Mouse (Mus musculus) adrenal gland, adult 2 months (tissue): Measurements from ENCODE around the gene Gm28434. TPM values are rescaled to one million over a fixed set of nuclear protein-coding genes. Genes with fewer than 3 reads are reported as not detected.

Experiments
- DNase-seq: peaks from one replicate; pipeline ENCODE4 v3.0.0; 2021
- long read RNA-seq: library from polyadenylated mRNA; stranded (forward); transcript quantifications from one replicate; pipeline ENCODE4 v2.0.0, GENCODE M21; 2021
- polyA plus RNA-seq: library from polyadenylated mRNA; depleted of rRNA; stranded (reverse); fragments of >200 nt; gene quantifications from 2 replicates; pipeline ENCODE4 v1.2.3, GENCODE M21; 2012; rRNA removed
- total RNA-seq, 2 experiments: library from RNA; stranded (reverse); gene quantifications; 2 replicates each; pipeline ENCODE4 v1.2.3; 2021

The Gm28434 gene
- total RNA-seq (not detected), polyA plus RNA-seq (not detected in 2 replicates)
- long read RNA-seq: 0 reads

DNA sequence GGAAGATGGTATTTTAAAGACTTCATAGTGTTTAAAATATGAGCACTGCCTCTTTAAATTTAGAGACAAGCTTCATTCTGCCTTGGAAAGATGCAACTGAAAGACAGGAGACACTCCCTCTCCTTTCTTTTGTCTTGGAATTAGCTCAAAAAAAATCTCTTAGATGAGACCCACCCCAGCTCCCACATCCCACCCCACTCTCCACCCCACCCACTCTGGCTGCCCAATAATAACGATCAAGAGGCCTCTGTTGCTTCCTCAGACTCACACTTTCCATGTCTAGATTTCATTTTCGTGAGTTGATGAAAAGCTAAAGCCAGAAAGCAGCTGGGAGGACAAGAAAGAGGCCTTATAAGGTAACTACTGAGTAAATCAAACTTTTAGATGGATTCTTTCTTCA, at the start of gene Gm28434, which contains the start of gene 2310003L06Rik:
Gene Gm28434 (plus strand): TSS at position 317 of the 400 bp plus-strand sequence.
Gene 2310003L06Rik (plus strand): TSS at position 259 of the 400 bp plus-strand sequence.
- no peak for DNase-seq

- DNase-seq: no peak
Observed at GRCm38 (mm10) chr5:87925372-87925771, 43.9 kb upstream of the Gm28434 start, which contains the start of gene Csn3. Gene Csn3 (plus strand): TSS chr5:87925579.

GRCm38 (mm10) chr5:87931603-87932002, 37.7 kb upstream of the Gm28434 start:
- no peak for DNase-seq

- no peak for DNase-seq
Observed at GRCm38 (mm10) chr5:87940752-87941151, 28.6 kb upstream of the Gm28434 start.

- no peak for DNase-seq
Observed at GRCm38 (mm10) chr5:87942515-87942914, 26.8 kb upstream of the Gm28434 start.

DNA sequence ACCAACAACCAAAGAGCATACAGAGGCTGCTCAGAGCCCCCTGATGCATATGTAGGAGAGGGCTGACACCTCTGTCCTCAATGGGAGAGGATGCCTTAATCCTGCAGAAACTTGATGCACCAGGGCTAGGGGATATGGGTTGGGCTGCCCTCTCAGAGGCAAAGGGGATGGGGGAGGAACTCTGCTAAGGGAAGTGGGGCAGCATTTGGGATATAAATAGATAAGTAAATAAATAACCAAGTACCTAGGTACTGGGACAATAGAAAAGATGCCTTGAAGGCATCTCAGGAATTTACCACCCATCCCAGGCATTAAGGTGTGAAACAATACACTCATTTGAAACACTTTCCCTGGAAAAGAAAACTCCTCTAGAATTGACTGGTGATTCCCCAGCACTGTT, 17.5 kb upstream of the Gm28434 start:
- no peak for DNase-seq

DNA sequence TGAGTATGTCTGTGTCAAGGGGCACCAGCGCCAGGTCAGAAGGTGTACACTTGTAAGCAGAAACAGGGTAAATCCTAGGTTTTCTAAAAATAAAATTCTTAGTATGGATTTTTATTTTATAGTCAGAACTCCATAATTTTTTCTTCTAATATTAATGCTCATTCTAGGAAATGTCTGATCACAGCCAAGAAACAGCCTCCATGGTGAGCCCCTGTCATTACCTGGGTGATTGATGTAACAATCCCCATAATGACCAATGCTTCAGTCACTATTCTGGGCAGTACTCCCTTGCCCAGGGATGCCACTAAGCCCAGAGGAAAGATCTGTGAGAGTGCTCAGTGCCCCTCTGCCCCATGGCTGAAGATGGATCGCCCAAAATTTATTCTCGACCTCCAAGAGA, 9.8 kb downstream of the Gm28434 start, which contains the start of gene Cabs1:
Gene Cabs1 (plus strand): TSS at position 301 of the 400 bp plus-strand sequence.
- no peak for DNase-seq

- no peak for DNase-seq
Observed at GRCm38 (mm10) chr5:87982468-87983214, 13.3 kb downstream of the Gm28434 start.

DNA sequence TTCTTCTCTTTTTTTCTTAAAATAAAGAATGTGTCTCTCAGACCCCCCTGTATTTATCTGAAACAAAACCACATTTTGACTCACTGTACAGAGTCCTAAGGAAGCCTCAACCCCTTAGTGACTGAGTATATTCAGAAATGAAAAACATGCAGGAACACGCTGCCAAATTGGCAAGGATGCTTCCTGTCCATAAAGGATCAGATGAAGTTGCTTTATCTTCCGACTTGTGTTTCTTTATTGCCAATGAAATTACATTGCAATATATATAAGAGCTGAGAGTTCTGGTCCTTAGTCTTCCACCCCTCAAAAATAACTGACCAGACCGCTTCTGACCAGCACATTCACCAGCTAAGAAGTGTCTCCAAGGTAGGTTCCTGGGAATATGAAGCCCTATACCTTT, 32.9 kb downstream of the Gm28434 start, which contains the start of gene Smr3a:
Gene Smr3a (plus strand): TSS at position 301 of the 400 bp plus-strand sequence.
- DNase-seq: no peak

DNA sequence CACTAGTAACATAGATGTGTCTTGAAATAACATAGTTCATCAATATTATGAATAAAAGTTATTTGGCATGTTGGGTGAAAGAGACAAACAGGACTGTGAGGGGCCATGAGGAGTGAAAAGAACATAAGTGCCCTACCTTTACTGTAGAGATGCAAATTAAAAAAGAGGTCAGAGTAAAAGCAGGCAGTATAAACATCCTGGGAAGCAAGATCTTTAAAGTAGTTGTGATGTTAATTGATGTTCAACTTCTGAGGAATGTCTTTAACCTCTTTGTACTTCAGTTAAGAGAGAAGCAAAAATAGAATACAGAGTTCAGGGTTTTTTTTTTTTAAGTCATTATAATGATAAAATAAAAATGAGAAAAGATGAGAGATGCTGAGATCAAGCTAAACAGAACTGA, 35.9 kb downstream of the Gm28434 start:
- DNase-seq: no peak

Other genes with a start within 250 kb of the Gm28434 start
- gene Csn1s2a, start 194.9 kb upstream of the Gm28434 start, total RNA-seq: not detected
- not detected in 2 replicates for gene Csn1s2a, start 194.9 kb upstream of the Gm28434 start, polyA plus RNA-seq
- gene Csn1s2b, start 161.4 kb upstream of the Gm28434 start, total RNA-seq: not detected
- gene Csn1s2b, start 161.4 kb upstream of the Gm28434 start, polyA plus RNA-seq: not detected in 2 replicates
- gene Prr27, start 143.8 kb upstream of the Gm28434 start, total RNA-seq: not detected
- gene Prr27, start 143.8 kb upstream of the Gm28434 start, polyA plus RNA-seq: not detected in 2 replicates
- not detected for gene Odam, start 84.5 kb upstream of the Gm28434 start, total RNA-seq
- gene Odam, start 84.5 kb upstream of the Gm28434 start, polyA plus RNA-seq: not detected in 2 replicates
- gene Csn3, start 43.9 kb upstream of the Gm28434 start, total RNA-seq: not detected
- gene Csn3, start 43.9 kb upstream of the Gm28434 start, polyA plus RNA-seq: not detected in 2 replicates
- gene 2310003L06Rik, start 58 bp upstream of the Gm28434 start, total RNA-seq: not detected
- not detected in 2 replicates for gene 2310003L06Rik, start 58 bp upstream of the Gm28434 start, polyA plus RNA-seq
- not detected for gene Cabs1, start 9.9 kb downstream of the Gm28434 start, total RNA-seq
- gene Cabs1, start 9.9 kb downstream of the Gm28434 start, polyA plus RNA-seq: not detected in 2 replicates
- gene Smr3a, start 33.0 kb downstream of the Gm28434 start, total RNA-seq: not detected
- not detected in 2 replicates for gene Smr3a, start 33.0 kb downstream of the Gm28434 start, polyA plus RNA-seq
- gene Smr2, start 117.0 kb downstream of the Gm28434 start, total RNA-seq: not detected
- not detected in 2 replicates for gene Smr2, start 117.0 kb downstream of the Gm28434 start, polyA plus RNA-seq
- gene Gm11116, start 142.0 kb downstream of the Gm28434 start, total RNA-seq: not detected
- not detected in 2 replicates for gene Gm11116, start 142.0 kb downstream of the Gm28434 start, polyA plus RNA-seq
- gene Gm11115, start 184.6 kb downstream of the Gm28434 start, total RNA-seq: not detected
- not detected in 2 replicates for gene Gm11115, start 184.6 kb downstream of the Gm28434 start, polyA plus RNA-seq